Mouse (Mus musculus) MEL (cell line): ENCODE data around the gene Olfr1340. TPM values are rescaled to one million over a fixed set of nuclear protein-coding genes. Genes with fewer than 3 reads are reported as not detected.

ENCODE experiments used
- DNase-seq: peaks from one replicate; pipeline ENCODE4 v3.0.0; 2011; ENCODE audit warnings: low read depth, low spot score
- H3K27ac ChIP-seq: 2 replicates; pipeline ENCODE4 v1.5.1; 2012; ENCODE audit warnings: low read depth, mild to moderate bottlenecking, control low read depth, low read length, moderate library complexity; ENCODE audit not compliant: control insufficient read depth
- H3K27me3 ChIP-seq, 2 experiments: fragments of 150-350 bp in 1 of 2; sonication (generic) in 1 of 2; 2 replicates each; pipeline ENCODE4 v1.6.1; 2012; ENCODE audit warnings: low read length in 2 of 2, mild to moderate bottlenecking in 2 of 2, improper control_type of control experiment in 1 of 2, moderate library complexity in 1 of 2; ENCODE audit not compliant: insufficient read depth in 2 of 2, control insufficient read depth in 1 of 2
- H3K36me3 ChIP-seq, 2 experiments: 2 replicates each; pipeline ENCODE4 v1.6.1; 2012 to 2014; ENCODE audit warnings: low read length in 2 of 2, improper control_type of control experiment in 1 of 2, inconsistent platforms in 1 of 2, mild to moderate bottlenecking in 1 of 2; ENCODE audit not compliant: insufficient read depth in 2 of 2, control insufficient read depth in 1 of 2
- H3K4me1 ChIP-seq, 2 experiments: fragments of 150-350 bp in 1 of 2; sonication (generic) in 1 of 2; 2 replicates each; pipeline ENCODE4 v1.6.1; 2012; ENCODE audit warnings: low read length in 2 of 2, improper control_type of control experiment in 1 of 2, mild to moderate bottlenecking in 1 of 2; ENCODE audit not compliant: insufficient read depth in 2 of 2, control insufficient read depth in 1 of 2
- H3K4me3 ChIP-seq, 2 experiments: fragments of 150-350 bp in 1 of 2; sonication (generic) in 1 of 2; 2 replicates each; pipeline ENCODE4 v1.5.1; 2012; ENCODE audit warnings: low read depth in 2 of 2, low read length in 2 of 2, mild to moderate bottlenecking in 2 of 2, moderate library complexity in 2 of 2, control low read depth in 1 of 2, improper control_type of control experiment in 1 of 2; ENCODE audit not compliant: control insufficient read depth in 1 of 2, insufficient read depth in 1 of 2
- H3K79me2 ChIP-seq: 2 replicates; pipeline ENCODE4 v1.6.1; 2012; ENCODE audit warnings: mild to moderate bottlenecking, low read length, moderate library complexity; ENCODE audit not compliant: control insufficient read depth, poor library complexity, insufficient read depth
- H3K9ac ChIP-seq: 2 replicates; pipeline ENCODE4 v1.6.1; 2012; ENCODE audit warnings: low read depth, mild to moderate bottlenecking, control low read depth, low read length, moderate library complexity; ENCODE audit not compliant: control insufficient read depth, poor library complexity, severe bottlenecking
- H3K9me3 ChIP-seq: fragments of 150-350 bp; sonication (generic); replicated peaks from 2 replicates; pipeline ENCODE4 v1.6.1; 2012; ENCODE audit warnings: mild to moderate bottlenecking, low read length, improper control_type of control experiment, moderate library complexity; ENCODE audit not compliant: insufficient read depth
- BHLHE40 ChIP-seq: IDR thresholded peaks from 2 replicates; pipeline ENCODE4 v1.6.1; 2012; ENCODE audit warnings: low read depth, mild to moderate bottlenecking, inconsistent platforms, low read length, improper control_type of control experiment, borderline replicate concordance
- ELF1 ChIP-seq: IDR thresholded peaks from 2 replicates; pipeline ENCODE4 v1.6.1; 2014; ENCODE audit warnings: low read depth, mild to moderate bottlenecking, inconsistent platforms, low read length, improper control_type of control experiment, moderate library complexity
- ETS1 ChIP-seq: IDR thresholded peaks from 2 replicates; pipeline ENCODE4 v1.6.1; 2012; ENCODE audit warnings: low read depth, mild to moderate bottlenecking, inconsistent platforms, low read length, improper control_type of control experiment, moderate library complexity
- GATA1 ChIP-seq: IDR thresholded peaks from 2 replicates; pipeline ENCODE4 v1.6.1; 2011; ENCODE audit warnings: low read depth, low read length, improper control_type of control experiment
- HCFC1 ChIP-seq: IDR thresholded peaks from 2 replicates; pipeline ENCODE4 v1.6.1; 2012; ENCODE audit warnings: low read depth, mild to moderate bottlenecking, inconsistent platforms, low read length, improper control_type of control experiment, moderate library complexity
- JUND ChIP-seq: IDR thresholded peaks from 2 replicates; pipeline ENCODE4 v1.6.1; 2011; ENCODE audit warnings: low read depth, mild to moderate bottlenecking, improper control_type of control experiment, low read length
- MAX ChIP-seq: IDR thresholded peaks from 2 replicates; pipeline ENCODE4 v1.6.1; 2011; ENCODE audit warnings: low read length, improper control_type of control experiment
- MAZ ChIP-seq: IDR thresholded peaks from 2 replicates; pipeline ENCODE4 v1.6.1; 2012; ENCODE audit warnings: low read depth, mild to moderate bottlenecking, inconsistent platforms, low read length, improper control_type of control experiment
- MXI1 ChIP-seq: IDR thresholded peaks from 2 replicates; pipeline ENCODE4 v1.6.1; 2011; ENCODE audit warnings: mild to moderate bottlenecking, low read depth, low read length, improper control_type of control experiment
- MYB ChIP-seq: IDR thresholded peaks from 2 replicates; pipeline ENCODE4 v1.6.1; 2011; ENCODE audit warnings: mild to moderate bottlenecking, low read depth, low read length, improper control_type of control experiment
- MYC ChIP-seq: IDR thresholded peaks from 2 replicates; pipeline ENCODE4 v1.6.1; 2011; ENCODE audit warnings: low read depth, mild to moderate bottlenecking, low read length, improper control_type of control experiment, moderate library complexity
- NRF1 ChIP-seq: IDR thresholded peaks from 2 replicates; pipeline ENCODE4 v1.6.1; 2014; ENCODE audit warnings: low read depth, mild to moderate bottlenecking, inconsistent platforms, low read length, improper control_type of control experiment, moderate library complexity; ENCODE audit not compliant: poor library complexity, insufficient read depth, severe bottlenecking
- POLR2AphosphoS2 ChIP-seq: IDR thresholded peaks from 2 replicates; pipeline ENCODE4 v1.6.1; 2011; ENCODE audit warnings: low read length, improper control_type of control experiment
- SIN3A ChIP-seq: IDR thresholded peaks from 2 replicates; pipeline ENCODE4 v1.6.1; 2012; ENCODE audit warnings: low read length, improper control_type of control experiment, inconsistent platforms
- TBP ChIP-seq: IDR thresholded peaks from 2 replicates; pipeline ENCODE4 v1.8.0; 2011; ENCODE audit warnings: low read depth, low read length, improper control_type of control experiment
- TCF12 ChIP-seq: IDR thresholded peaks from 2 replicates; pipeline ENCODE4 v1.6.1; 2014; ENCODE audit warnings: low read depth, mild to moderate bottlenecking, inconsistent platforms, low read length, improper control_type of control experiment, moderate library complexity
- USF1 ChIP-seq: IDR thresholded peaks from 2 replicates; pipeline ENCODE4 v1.6.1; 2014; ENCODE audit warnings: low read depth, mild to moderate bottlenecking, inconsistent platforms, low read length, improper control_type of control experiment, moderate library complexity
- ZC3H11A ChIP-seq: IDR thresholded peaks from 2 replicates; pipeline ENCODE4 v1.6.1; 2012; ENCODE audit warnings: low read depth, mild to moderate bottlenecking, inconsistent platforms, low read length, improper control_type of control experiment
- ZKSCAN1 ChIP-seq: IDR thresholded peaks from 2 replicates; pipeline ENCODE4 v1.6.1; 2012; ENCODE audit warnings: low read depth, mild to moderate bottlenecking, inconsistent platforms, low read length, improper control_type of control experiment, moderate library complexity
- polyA plus RNA-seq, 2 experiments: library from polyadenylated mRNA; stranded (reverse) in 1 of 2; unstranded in 1 of 2; fragments of >175 nt in 1 of 2; fragments of >200 nt in 1 of 2; gene quantifications; 2 replicates each; pipeline versions ENCODE4 v1.2.1 to v1.2.4; 2012; ENCODE audit warnings: low replicate concordance in 2 of 2, low read depth in 1 of 2; ENCODE audit not compliant: insufficient read length in 2 of 2, insufficient read depth in 1 of 2, missing spikeins in 1 of 2
- total RNA-seq: library from RNA; depleted of rRNA; stranded (reverse); fragments of 300-350 nt; gene quantifications from 2 replicates; pipeline ENCODE4 v1.2.3, GENCODE M21; 2012; rRNA removed

Gene Olfr1340
- total and polyA plus RNA-seq, 3 experiments: not detected

- Histone ChIP-seq H3K27ac (no peak within 1 kb of the TSS), H3K36me3 (no peaks in the 10 kb centered on the region), H3K9ac (no peak within 1 kb of the TSS), H3K27me3 (no peaks in the 10 kb centered on the region), H3K4me3 (no peak within 1 kb of the TSS), H3K79me2 (no peaks in the 10 kb centered on the region), H3K4me1 (no peaks in the 10 kb centered on the region), H3K9me3 (no peaks in the 10 kb centered on the region)
- DNase-seq: no peak
- TF ChIP-seq POLR2AphosphoS2 (no peak), SIN3A (no peak), GATA1 (no peak), JUND (no peak), TBP (no peak), MYC (no peak), TCF12 (no peak), ETS1 (no peak), HCFC1 (no peak), MXI1 (no peak), MYB (no peak), NRF1 (no peak), MAZ (no peak), ELF1 (no peak), USF1 (no peak), ZKSCAN1 (no peak), BHLHE40 (no peak), MAX (no peak), ZC3H11A (no peak)
Measured at GRCm38 (mm10) chr4:118758637-118759036, 38.7 kb downstream of the Olfr1340 start, which contains the start of gene Olfr1338. Olfr1338 (minus strand) TSS chr4:118758737.

Other genes with a start within 250 kb of the Olfr1340 start
- gene Tie1, start 230.1 kb upstream of the Olfr1340 start, total RNA-seq: not detected in 2 replicates
- under 1 TPM in 1 of 2 experiments, not detected in 1; 0.03 TPM for gene Tie1, start 230.1 kb upstream of the Olfr1340 start, polyA plus RNA-seq
- not detected in 2 replicates for gene 2610528J11Rik, start 193.1 kb upstream of the Olfr1340 start, total RNA-seq
- gene 2610528J11Rik, start 193.1 kb upstream of the Olfr1340 start, polyA plus RNA-seq: not detected
- gene Tmem125, start 176.1 kb upstream of the Olfr1340 start, total RNA-seq: 1.5 and 1.8 TPM in 2 replicates
- gene Tmem125, start 176.1 kb upstream of the Olfr1340 start, polyA plus RNA-seq: 1 to 10 TPM in 1 of 2 experiments, not detected in 1; 3.2 TPM
- not detected in 2 replicates for gene Cfap57, start 99.4 kb upstream of the Olfr1340 start, total RNA-seq
- gene Cfap57, start 99.4 kb upstream of the Olfr1340 start, polyA plus RNA-seq: not detected
- gene Ebna1bp2, start 99.3 kb upstream of the Olfr1340 start, total RNA-seq: 313 and 357 TPM in 2 replicates
- 100 to 1,000 TPM in 1 of 2 experiments, not detected in 1; 378 TPM for gene Ebna1bp2, start 99.3 kb upstream of the Olfr1340 start, polyA plus RNA-seq
- gene Olfr62, start 61.2 kb upstream of the Olfr1340 start, total RNA-seq: not detected in 2 replicates
- not detected for gene Olfr62, start 61.2 kb upstream of the Olfr1340 start, polyA plus RNA-seq
- not detected in 2 replicates for gene Olfr1342, start 27.4 kb upstream of the Olfr1340 start, total RNA-seq
- gene Olfr1342, start 27.4 kb upstream of the Olfr1340 start, polyA plus RNA-seq: not detected
- gene Olfr1341, start 16.6 kb upstream of the Olfr1340 start, total RNA-seq: not detected in 2 replicates
- gene Olfr1341, start 16.6 kb upstream of the Olfr1340 start, polyA plus RNA-seq: not detected
- not detected in 2 replicates for gene Olfr1339, start 12.0 kb downstream of the Olfr1340 start, total RNA-seq
- not detected for gene Olfr1339, start 12.0 kb downstream of the Olfr1340 start, polyA plus RNA-seq
- not detected in 2 replicates for gene Olfr1338, start 38.6 kb downstream of the Olfr1340 start, total RNA-seq
- not detected for gene Olfr1338, start 38.6 kb downstream of the Olfr1340 start, polyA plus RNA-seq
- not detected in 2 replicates for gene Olfr1337, start 62.4 kb downstream of the Olfr1340 start, total RNA-seq
- not detected for gene Olfr1337, start 62.4 kb downstream of the Olfr1340 start, polyA plus RNA-seq
- not detected in 2 replicates for gene Olfr1335, start 89.8 kb downstream of the Olfr1340 start, total RNA-seq
- gene Olfr1335, start 89.8 kb downstream of the Olfr1340 start, polyA plus RNA-seq: not detected
- not detected in 2 replicates for gene Olfr1333, start 116.1 kb downstream of the Olfr1340 start, total RNA-seq
- gene Olfr1333, start 116.1 kb downstream of the Olfr1340 start, polyA plus RNA-seq: not detected
- gene Olfr1331, start 144.5 kb downstream of the Olfr1340 start, total RNA-seq: not detected in 2 replicates
- gene Olfr1331, start 144.5 kb downstream of the Olfr1340 start, polyA plus RNA-seq: not detected
- not detected in 2 replicates for gene Olfr1330, start 168.5 kb downstream of the Olfr1340 start, total RNA-seq
- not detected for gene Olfr1330, start 168.5 kb downstream of the Olfr1340 start, polyA plus RNA-seq
- gene Olfr1329, start 197.3 kb downstream of the Olfr1340 start, total RNA-seq: not detected in 2 replicates
- gene Olfr1329, start 197.3 kb downstream of the Olfr1340 start, polyA plus RNA-seq: not detected
- not detected in 2 replicates for gene Olfr1328, start 218.5 kb downstream of the Olfr1340 start, total RNA-seq
- gene Olfr1328, start 218.5 kb downstream of the Olfr1340 start, polyA plus RNA-seq: not detected
- gene Lao1, start 241.4 kb downstream of the Olfr1340 start, total RNA-seq: not detected in 2 replicates
- gene Lao1, start 241.4 kb downstream of the Olfr1340 start, polyA plus RNA-seq: not detected